Mouse (Mus musculus): ENCODE measurements around the gene Rnase11. TPM values are rescaled to one million over a fixed set of nuclear protein-coding genes. Genes with fewer than 3 reads are reported as not detected.

Rnase11 gene
- polyA plus RNA-seq, 1 experiment, result not detected

GRCm38 (mm10) chr14:51007152-51007801, 42.7 kb downstream of the Rnase11 start, which contains the start of gene Rnase10:
Gene Rnase10, plus strand, starts transcription at chr14:51007751.
- peak within 1 kb of the TSS; percentile 7; the same call in 1 of the 2 replicates for H3K4me3 ChIP-seq (ENCODE audit: insufficient read depth, low read depth, low read length)
- peak within 1 kb of the TSS; percentile 99 for H3K27ac ChIP-seq (replicated peaks; ENCODE audit: low read depth, low read length)
- H3K4me1 ChIP-seq (ENCODE audit: control insufficient read depth, insufficient read depth, insufficient read length, low read length), result peaks cover 16% of the 10 kb centered on the region

Other genes starting within 250 kb of the Rnase11 start
- gene Ccnb1ip1, start 242.4 kb downstream of the Rnase11 start, polyA plus RNA-seq (2012; ENCODE audit: insufficient read depth, insufficient read length, missing spikeins), result not detected in 2 replicates
- gene Parp2, start 242.3 kb downstream of the Rnase11 start, polyA plus RNA-seq (2012; ENCODE audit: insufficient read depth, insufficient read length, missing spikeins), result 12.6 and 13.2 TPM in 2 replicates
- 29.1 and 29.6 TPM in 2 replicates for gene Tep1, start 179.6 kb downstream of the Rnase11 start, polyA plus RNA-seq (2012; ENCODE audit: insufficient read depth, insufficient read length, missing spikeins)
- 0.32 and 1.4 TPM in 2 replicates for gene Klhl33, start 152.7 kb downstream of the Rnase11 start, polyA plus RNA-seq (2012; ENCODE audit: insufficient read depth, insufficient read length, missing spikeins)
- 59.2 and 66.9 TPM in 2 replicates for gene Osgep, start 125.3 kb downstream of the Rnase11 start, polyA plus RNA-seq (2012; ENCODE audit: insufficient read depth, insufficient read length, missing spikeins)
- gene Apex1, start 125.2 kb downstream of the Rnase11 start, polyA plus RNA-seq (2012; ENCODE audit: insufficient read depth, insufficient read length, missing spikeins), result 31.0 and 35.3 TPM in 2 replicates
- 44.2 and 46.1 TPM in 2 replicates for gene Pip4p1, start 119.3 kb downstream of the Rnase11 start, polyA plus RNA-seq (2012; ENCODE audit: insufficient read depth, insufficient read length, missing spikeins)
- gene Pnp, start 119.1 kb downstream of the Rnase11 start, polyA plus RNA-seq (2012; ENCODE audit: insufficient read depth, insufficient read length, missing spikeins), result 84.3 and 92.4 TPM in 2 replicates
- gene Gm49342, start 105.6 kb downstream of the Rnase11 start, polyA plus RNA-seq (2012; ENCODE audit: insufficient read depth, insufficient read length, missing spikeins), result 11.9 and 19.3 TPM in 2 replicates
- gene Pnp2, start 94.2 kb downstream of the Rnase11 start, polyA plus RNA-seq (2012; ENCODE audit: insufficient read depth, insufficient read length, missing spikeins), result 3.5 and 5.1 TPM in 2 replicates
- gene Rnase10, start 42.4 kb downstream of the Rnase11 start, polyA plus RNA-seq (2012; ENCODE audit: insufficient read depth, insufficient read length, missing spikeins), result 0.91 TPM in 1 of 2 replicates, not detected in the other
- gene Rnase9, start 8.3 kb downstream of the Rnase11 start, polyA plus RNA-seq (2012; ENCODE audit: insufficient read depth, insufficient read length, missing spikeins), result not detected in 2 replicates
- not detected in 2 replicates for gene Rnase12, start 7.5 kb upstream of the Rnase11 start, polyA plus RNA-seq (2012; ENCODE audit: insufficient read depth, insufficient read length, missing spikeins)
- gene Olfr750, start 24.3 kb upstream of the Rnase11 start, polyA plus RNA-seq (2012; ENCODE audit: insufficient read depth, insufficient read length, missing spikeins), result not detected in 2 replicates
- gene Rnase4, start 40.9 kb upstream of the Rnase11 start, polyA plus RNA-seq (2012; ENCODE audit: insufficient read depth, insufficient read length, missing spikeins), result 69.1 and 78.8 TPM in 2 replicates
- gene Ang, start 41.0 kb upstream of the Rnase11 start, polyA plus RNA-seq (2012; ENCODE audit: insufficient read depth, insufficient read length, missing spikeins), result 2.1 and 8.7 TPM in 2 replicates
- not detected in 2 replicates for gene Eddm3b, start 64.3 kb upstream of the Rnase11 start, polyA plus RNA-seq (2012; ENCODE audit: insufficient read depth, insufficient read length, missing spikeins)
- gene Rnase6, start 73.7 kb upstream of the Rnase11 start, polyA plus RNA-seq (2012; ENCODE audit: insufficient read depth, insufficient read length, missing spikeins), result 1.3 TPM in 1 of 2 replicates, not detected in the other
- gene Rnase1, start 96.6 kb upstream of the Rnase11 start, polyA plus RNA-seq (2012; ENCODE audit: insufficient read depth, insufficient read length, missing spikeins), result not detected in 2 replicates
- not detected in 2 replicates for gene Rnase2b, start 112.1 kb upstream of the Rnase11 start, polyA plus RNA-seq (2012; ENCODE audit: insufficient read depth, insufficient read length, missing spikeins)
- gene Ang2, start 149.0 kb upstream of the Rnase11 start, polyA plus RNA-seq (2012; ENCODE audit: insufficient read depth, insufficient read length, missing spikeins), result not detected in 2 replicates
- gene Ear14, start 153.2 kb upstream of the Rnase11 start, polyA plus RNA-seq (2012; ENCODE audit: insufficient read depth, insufficient read length, missing spikeins), result not detected in 2 replicates
- not detected in 2 replicates for gene Rnase2a, start 205.9 kb upstream of the Rnase11 start, polyA plus RNA-seq (2012; ENCODE audit: insufficient read depth, insufficient read length, missing spikeins)